ENCODE assay signal across 8 mouse cellular contexts in the genomic region with DNA sequence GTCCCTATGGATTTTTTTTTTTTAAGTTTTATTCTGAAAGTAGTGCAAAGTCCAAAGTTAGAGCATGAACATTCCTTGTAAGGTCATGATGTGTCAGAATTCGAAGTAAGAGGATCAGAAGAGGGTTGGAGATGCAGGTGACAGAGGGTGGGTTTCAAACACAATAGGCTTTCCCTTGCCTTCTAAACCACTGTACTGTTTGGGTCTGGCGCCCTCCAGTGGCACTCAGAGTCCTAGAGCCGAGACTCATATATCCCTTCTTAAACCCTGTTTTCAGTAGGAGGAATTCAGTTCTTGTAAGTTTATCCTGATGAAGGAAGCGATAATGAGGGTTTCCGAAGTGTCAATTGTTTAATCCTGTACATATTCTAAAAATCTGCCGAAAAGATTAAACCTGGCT. TPM values are rescaled to one million over a fixed set of nuclear protein-coding genes. Genes with fewer than 3 reads are reported as not detected.
DNase-seq lines count a peak whose midpoint lies in the region; ATAC-seq lines count a peak whose summit lies in the region.

No protein-coding gene starts in this region.

- no peak overlapping the region for H3K4me2 ChIP-seq in forebrain, embryonic 13.5 days
- H3K4me2 ChIP-seq in hindbrain, embryonic 14.5 days (replicated peaks), result peak overlapping the region; percentile 90

- DNase-seq in NIH3T3 (ENCODE audit: low read depth), result peak; percentile 84
- peak; percentile 8 for DNase-seq in c-Kit-positive CD71-positive TER-119-negative erythroid progenitor cells, embryonic 14.5 days (ENCODE audit: low read depth)
- DNase-seq in hindbrain, embryonic 14.5 days (ENCODE audit: low spot score), result peak; percentile 87
- DNase-seq in layer of hippocampus, adult 9-11 months, result peak; percentile 57
- DNase-seq in lung, postnatal 25 days (ENCODE audit: low spot score), result peak; percentile 38
- peak; percentile 74 for DNase-seq in right cerebral cortex, adult 18-20 months
- no peak for DNase-seq in spleen, postnatal 14 days (ENCODE audit: low spot score in 2 of 2)

- peak; percentile 81 for ATAC-seq in forebrain, embryonic 13.5 days
- peak; percentile 80 for ATAC-seq in hindbrain, embryonic 14.5 days (ENCODE audit: low FRiP score)

- peaks cover 28% of the 10 kb centered on the region for H3K27me3 ChIP-seq in forebrain, embryonic 13.5 days
- peaks cover 24% of the 10 kb centered on the region for H3K27me3 ChIP-seq in hindbrain, embryonic 14.5 days (ENCODE audit: control insufficient read depth, insufficient read depth, low read length)

- no peak overlapping the region for H3K4me3 ChIP-seq in forebrain, embryonic 13.5 days
- H3K4me3 ChIP-seq in hindbrain, embryonic 14.5 days (replicated peaks; ENCODE audit: low read length), result no peak overlapping the region; the same call in 1 of the 2 replicates

- no peak overlapping the region for H3K27ac ChIP-seq in forebrain, embryonic 13.5 days
- H3K27ac ChIP-seq in hindbrain, embryonic 14.5 days, result no peak overlapping the region

- peaks cover 13% of the 10 kb centered on the region for H3K4me1 ChIP-seq in forebrain, embryonic 13.5 days
- 0 out of 2 replicates have a peak, but pooled peaks cover 8% of the 10 kb centered on the region for H3K4me1 ChIP-seq in hindbrain, embryonic 14.5 days (replicated peaks; ENCODE audit: control insufficient read depth, insufficient read depth, low read length)

- no peaks in the 10 kb centered on the region for H3K36me3 ChIP-seq in forebrain, embryonic 13.5 days (ENCODE audit: poor library complexity, severe bottlenecking)
- no peaks in the 10 kb centered on the region for H3K36me3 ChIP-seq in hindbrain, embryonic 14.5 days (replicated peaks; ENCODE audit: control insufficient read depth, insufficient read depth)

- WGBS in forebrain, embryonic 13.5 days, result 7% methylated on average over 6 of the region's 6 CpGs
- 10% methylated on average over 6 of the region's 6 CpGs for WGBS in hindbrain, embryonic 14.5 days

- no peaks in the 10 kb centered on the region for H3K9me3 ChIP-seq in forebrain, embryonic 13.5 days (replicated peaks)
- H3K9me3 ChIP-seq in hindbrain, embryonic 14.5 days (ENCODE audit: control insufficient read depth, low read length), result no peaks in the 10 kb centered on the region

- H3K9ac ChIP-seq in forebrain, embryonic 13.5 days, result no peak overlapping the region
- no peak overlapping the region for H3K9ac ChIP-seq in hindbrain, embryonic 14.5 days

RNA-seq across cellular contexts. Expression of gene Adamts16, which starts 1.4 kb away (rescaled TPM):
- polyA plus RNA-seq in forebrain, embryonic 13.5 days (2015; fragmentation: Nextera tagmentation; extraction: Ambion mirVana), result 0.18 and 0.21 TPM in 2 replicates
- 3.2 and 5.0 TPM in 2 replicates for polyA plus RNA-seq in hindbrain, embryonic 14.5 days (2014; fragmentation: Nextera tagmentation; extraction: Ambion mirVana)

Comparison
In these comparisons a context has a peak if more than half of its experiments do, and no peak if none do; other contexts are left out.
1. DNase-seq: peak in NIH3T3 (single experiment), c-Kit-positive CD71-positive TER-119-negative erythroid progenitor cells, embryonic 14.5 days (single experiment), hindbrain, embryonic 14.5 days (single experiment), layer of hippocampus, adult 9-11 months (single experiment), lung, postnatal 25 days (single experiment) and right cerebral cortex, adult 18-20 months (single experiment); none in spleen, postnatal 14 days (0 of 2).